Mouse (Mus musculus) spleen, postnatal 4 days (tissue): ENCODE measurements around the gene Vmac.
A peak's percentile ranks its signal among the peaks of the same experiment; 100 is the strongest.

ENCODE experiments used
- DNase-seq, 2 experiments: peaks; one replicate each; pipeline ENCODE4 v3.0.0; 2022; ENCODE audit warnings: low spot score in 2 of 2

Vmac gene

DNA sequence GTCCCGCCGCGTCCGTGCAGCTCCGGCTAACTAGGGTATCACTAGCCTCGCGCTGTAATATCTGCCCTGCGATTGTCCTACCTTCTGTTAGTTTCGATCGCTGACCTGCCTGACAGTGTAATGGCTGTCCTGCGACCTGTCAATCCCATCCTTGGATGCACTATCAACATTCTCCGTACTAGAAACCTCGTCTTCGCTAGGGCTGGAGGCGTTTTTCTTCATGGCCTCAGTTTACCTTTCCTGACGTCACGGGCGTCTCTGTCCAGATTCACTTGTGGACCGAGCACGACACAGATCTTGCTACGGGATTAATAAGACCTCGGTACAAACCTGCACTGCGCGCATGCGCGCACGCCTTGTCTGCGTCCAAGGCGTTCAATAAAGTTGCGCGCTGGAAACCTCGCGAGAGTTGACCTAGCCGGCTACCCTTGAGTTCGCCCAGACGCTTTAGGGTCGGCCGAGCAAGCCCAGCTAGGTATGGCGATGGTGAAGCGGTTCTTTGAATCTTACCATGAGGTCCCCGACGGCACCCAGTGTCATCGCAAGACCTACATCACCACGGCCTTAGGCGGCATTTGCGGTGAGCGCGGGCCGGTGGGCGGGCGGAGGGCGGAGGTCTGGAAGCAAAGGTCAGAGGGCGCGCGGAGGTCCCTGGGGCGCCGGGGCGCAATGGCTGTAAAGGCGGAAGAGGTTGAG, at the start of gene Vmac, which contains the start of gene Ndufa11:
Gene Vmac, minus strand, starts transcription at position 660 of the 696 bp plus-strand sequence.
Gene Ndufa11, plus strand, starts transcription at position 405 of the 696 bp plus-strand sequence.
- DNase-seq, result peak; percentile 94 to 98

DNA sequence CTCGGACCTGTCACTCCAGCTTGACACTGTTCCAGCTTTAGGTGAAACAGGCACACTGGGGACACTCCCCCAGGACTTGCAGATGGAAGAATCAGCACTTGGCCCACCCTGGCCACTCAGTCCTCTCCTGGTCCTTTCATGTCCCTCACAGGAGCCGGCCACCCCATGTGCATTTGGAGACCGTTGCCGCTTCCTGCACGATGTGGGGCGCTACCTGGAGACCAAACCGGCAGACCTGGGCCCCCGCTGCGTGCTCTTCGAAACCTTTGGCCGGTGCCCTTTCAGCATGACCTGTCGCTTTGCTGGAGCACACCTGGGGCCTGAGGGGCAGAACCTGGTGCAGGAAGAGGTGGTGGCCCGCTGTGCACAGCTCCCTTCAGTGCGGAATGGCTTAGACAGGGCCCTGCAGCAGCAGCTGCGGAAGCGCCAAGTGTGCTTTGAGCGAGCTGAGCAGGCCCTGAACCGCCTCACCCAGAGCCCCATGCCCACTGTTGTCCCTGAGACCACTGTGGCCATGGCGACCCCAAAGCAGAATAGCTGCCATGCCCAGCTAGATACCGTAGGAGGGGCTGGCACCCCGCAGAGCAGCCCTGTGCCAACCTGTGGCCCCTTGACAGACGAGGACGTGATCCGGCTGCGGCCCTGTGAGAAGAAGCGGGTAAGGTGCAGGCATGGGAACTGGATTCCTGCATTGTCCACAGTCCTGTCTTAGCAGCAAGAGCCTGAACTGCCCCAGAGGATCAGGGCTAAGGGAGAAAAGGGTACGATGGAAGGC, 49.0 kb upstream of the Vmac start:
- DNase-seq, result no peak

DNA sequence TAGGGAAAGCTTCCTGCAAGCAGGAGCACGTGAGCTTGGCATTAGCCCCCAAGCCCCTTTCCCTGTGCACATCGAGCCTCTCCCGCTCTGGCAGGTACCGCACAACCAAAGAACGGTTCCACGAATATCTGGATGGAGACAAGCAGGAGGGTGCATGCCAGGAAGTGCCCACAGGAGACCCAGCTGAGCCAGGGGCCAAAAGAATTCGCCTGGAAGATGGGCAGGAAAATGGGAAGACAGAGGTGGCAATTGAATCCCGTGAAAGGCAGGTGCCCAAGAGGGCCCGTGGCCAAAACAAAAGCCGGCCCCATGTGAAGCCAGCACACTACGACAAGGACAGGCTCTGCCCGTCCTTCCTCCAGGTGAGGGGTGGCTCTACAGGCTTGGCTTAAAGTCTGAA, 47.6 kb upstream of the Vmac start:
- DNase-seq, result no peak

DNA sequence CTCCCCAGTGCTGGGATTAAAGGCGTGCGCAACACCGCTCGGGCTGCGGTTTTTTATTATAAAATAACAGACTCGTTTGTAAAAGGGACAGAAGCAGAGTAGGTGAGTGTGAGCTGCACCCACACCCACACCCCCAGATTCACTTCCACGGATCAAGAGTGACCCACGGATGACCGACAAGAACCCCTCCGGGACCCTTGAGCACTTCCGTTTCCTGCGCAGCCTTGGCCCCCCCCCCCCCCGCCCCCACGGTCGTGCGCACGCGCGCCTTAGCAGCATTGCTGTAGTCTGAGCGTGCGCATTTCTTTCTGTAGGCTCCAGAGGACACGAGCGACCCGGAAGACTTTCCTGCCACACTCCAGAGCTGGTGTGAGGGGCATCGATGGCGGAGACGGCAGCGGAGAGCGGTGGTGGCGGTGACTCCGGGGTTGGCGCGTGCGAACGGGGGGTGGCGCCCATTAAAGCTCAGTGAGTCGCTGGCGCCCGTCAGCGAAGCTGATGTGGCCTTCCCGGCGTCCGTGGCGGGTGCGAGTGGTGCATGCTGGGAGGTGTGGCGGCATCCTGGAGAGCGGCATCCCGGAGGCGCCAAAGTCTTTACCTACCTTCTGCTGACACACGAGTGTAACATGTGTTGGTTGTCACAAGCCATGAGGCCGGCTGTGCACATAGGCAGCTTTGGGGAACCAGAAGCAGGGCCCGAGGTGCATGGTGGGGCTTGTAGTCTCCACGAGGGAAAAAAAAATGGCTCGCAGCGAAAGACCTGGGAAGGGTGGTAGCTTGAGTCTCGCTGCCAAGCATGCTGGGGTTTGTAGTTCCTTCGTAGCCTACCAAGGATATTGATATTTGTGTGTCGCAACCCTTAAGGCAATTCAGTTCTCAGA, 46.9 kb upstream of the Vmac start, which contains the start of gene Dus3l:
Gene Dus3l, plus strand, starts transcription at position 284 of the 881 bp plus-strand sequence.
- peak; percentile 85 to 94 for DNase-seq

DNA sequence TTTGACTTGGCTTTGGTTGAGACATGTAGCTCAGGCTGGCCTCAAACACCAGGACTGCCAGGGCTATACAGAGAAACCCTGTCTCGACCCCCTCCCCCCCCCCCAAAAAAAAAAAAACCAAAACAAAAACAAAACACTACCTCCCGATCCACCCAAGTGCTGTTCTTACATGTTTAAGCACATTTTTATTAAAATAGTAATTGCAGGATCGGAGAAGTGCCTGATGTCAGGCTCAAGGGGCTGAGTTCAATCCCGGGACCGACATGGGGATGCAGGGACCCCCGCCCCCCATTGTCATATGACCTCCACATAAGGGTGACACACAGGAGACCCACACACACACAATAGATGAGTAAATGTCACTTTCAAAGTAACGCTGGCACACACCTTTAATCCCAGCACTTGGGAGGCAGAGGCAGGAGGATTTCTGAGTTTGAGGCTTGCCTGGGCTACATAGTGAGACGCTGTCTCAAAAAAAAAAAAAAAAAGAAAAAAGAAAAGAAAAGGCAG, 46.0 kb upstream of the Vmac start:
- no peak for DNase-seq

DNA sequence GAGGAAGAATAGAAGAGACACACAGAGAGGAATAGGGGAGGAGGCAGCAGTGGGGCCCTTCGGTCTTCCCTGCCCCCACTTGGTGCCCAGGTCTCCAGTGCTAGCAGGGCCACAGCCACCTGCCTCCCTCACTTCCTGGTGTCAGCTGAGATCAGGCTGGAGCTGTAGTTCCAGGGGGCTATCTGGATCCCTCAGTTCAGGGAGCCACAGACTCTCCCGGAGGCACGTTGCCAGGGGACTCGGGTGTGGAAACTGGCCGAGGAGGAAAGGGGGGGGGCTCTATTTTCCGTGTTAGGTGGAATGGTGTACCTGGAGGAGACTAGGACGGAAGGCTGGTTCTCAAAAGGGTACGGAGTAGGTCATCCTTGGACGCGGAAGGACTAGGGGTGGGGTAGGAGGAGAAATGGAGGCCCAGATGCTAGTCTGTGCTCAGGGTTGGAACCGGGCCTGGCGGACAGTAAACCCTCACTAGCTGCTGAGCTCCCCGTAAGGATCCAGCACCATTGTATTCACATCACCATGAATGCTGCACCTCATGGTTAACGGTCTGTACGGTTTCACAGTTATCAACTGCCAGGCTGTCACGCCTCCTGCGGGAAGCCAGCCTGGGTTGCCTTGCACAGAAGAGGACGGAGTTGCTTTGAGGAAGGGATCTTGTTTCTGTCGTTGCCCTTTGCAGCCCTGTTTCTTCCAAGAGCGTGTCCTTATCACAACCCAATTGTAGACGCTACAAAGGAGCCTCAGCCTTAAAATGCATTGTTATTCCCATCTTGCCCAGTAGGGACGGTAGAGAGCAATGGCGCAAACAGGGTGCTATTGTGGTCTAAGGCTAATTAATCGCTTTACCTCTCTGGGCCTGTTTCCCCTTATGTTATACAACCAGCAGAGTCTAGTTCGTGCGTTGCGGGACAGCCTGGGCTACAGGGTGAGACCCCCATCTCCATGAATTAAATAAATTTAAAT, 45.2 kb upstream of the Vmac start:
- peak; percentile 80 to 88 for DNase-seq

DNA sequence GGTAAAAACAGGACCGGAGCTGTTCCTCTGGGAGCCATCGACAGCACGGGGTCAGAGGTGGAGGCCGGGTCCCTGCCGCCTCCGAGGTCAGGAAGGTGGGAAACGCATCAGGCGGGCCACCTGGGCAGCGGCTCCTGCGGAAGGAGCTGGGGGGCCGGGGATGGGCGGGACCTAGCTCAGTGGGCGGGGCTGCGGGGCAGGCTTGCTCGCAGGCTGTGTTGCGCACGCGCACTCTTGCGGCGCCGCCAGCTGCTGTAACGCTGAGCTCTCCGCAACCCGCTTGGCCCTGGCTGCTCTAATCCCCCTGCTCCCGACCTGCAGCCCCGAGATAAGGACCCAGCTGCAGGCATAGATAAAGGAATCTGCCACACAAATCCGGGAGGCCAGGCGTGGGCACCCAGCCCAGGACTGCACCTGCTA, 44.2 kb upstream of the Vmac start:
- peak; percentile 92 to 97 for DNase-seq

DNA sequence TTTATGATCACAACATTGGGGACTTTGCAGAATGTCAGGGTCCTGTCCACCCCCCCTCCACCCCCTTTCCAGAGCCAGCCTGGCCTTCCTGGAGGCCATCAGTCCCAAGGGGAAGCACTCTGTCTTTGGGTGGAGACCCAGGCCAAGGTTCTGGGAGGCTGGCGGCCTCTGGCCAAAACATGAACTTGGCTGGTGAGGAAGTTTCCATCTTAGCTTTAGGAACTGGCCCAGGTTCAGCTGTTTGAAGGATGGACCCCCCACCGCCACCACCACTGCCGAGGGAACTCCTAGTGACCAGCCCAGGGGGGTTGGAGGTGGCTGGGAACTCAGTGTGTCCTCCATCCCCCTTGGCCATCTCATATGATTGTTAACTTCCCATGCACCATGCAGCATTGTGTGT, 43.3 kb upstream of the Vmac start:
- DNase-seq, result no peak

DNA sequence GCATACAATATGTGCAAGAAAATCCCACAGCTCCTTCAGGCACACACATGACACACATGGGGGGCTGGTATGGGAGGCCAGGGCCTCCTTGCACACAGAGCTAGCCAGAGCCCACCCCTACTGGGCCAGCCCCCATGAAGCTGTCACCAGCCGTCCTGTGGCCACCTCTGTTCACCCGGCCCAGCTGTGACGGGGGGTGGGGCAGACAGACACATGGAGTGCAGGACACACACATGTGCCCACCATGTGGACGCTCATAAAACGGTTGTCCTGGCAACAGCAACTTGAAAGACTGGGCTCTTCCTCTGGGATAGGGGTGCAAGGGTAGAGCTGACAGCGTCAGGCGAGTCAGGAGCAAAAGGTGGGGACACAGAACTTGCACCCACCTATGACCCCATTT, 41.4 kb upstream of the Vmac start:
- DNase-seq, result no peak

DNA sequence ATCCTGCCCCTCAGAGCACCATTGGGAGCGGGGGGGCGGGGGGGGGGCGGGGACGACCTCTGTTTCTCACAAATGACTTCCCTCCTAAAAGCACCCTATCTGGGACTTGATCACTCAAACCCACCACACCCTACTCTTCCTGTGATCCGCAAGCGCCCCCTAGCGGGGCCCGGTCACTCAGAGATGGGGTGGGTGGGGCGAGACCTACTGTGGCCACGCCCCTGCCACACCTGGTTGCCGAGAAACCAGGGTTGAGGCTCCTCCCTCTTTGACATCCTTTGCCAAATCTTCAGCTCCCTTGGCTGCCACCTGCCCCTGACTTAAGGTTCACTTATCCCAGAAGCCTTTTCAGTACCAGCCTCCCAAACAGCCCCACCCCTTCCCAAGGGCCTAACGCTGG, 40.3 kb upstream of the Vmac start:
- peak; percentile 85 to 93 for DNase-seq

DNA sequence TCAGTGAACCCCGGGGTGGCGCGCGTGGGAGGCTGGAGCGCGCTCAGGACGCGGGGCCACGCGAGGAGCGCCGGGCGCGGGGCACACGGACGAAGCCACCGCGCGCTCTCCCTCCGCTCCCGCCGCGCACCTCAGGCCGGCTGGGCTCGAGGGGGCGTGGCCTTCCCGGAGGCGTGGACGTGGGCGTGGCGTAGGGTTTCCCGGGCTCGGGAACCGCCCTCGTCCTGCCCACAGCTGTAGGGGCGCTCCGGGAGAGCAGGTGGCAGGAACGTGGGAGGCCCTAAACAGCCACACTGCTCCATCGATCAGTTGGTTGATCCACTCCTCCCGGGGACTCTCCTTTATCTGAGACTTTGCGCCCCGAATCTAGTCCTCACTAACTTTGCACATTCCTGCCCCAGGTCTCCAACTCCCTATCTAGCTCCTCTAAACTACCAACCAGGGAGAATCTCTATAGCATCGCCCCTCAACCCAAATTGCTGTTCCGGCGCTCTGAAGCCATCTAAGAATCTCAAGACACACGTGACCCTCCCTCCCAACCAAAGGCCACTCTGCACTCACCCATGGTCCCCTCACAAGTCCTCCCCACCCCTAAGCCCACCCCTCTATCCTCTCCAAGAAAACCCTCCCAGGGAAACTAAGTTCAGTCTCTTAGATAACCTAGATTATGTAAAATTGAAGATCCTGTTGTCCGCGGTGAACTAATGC, 39.7 kb upstream of the Vmac start, which contains the start of gene Nrtn:
Gene Nrtn, minus strand, starts transcription at position 115 of the 708 bp plus-strand sequence.
- peak; percentile 89 to 92 for DNase-seq

DNA sequence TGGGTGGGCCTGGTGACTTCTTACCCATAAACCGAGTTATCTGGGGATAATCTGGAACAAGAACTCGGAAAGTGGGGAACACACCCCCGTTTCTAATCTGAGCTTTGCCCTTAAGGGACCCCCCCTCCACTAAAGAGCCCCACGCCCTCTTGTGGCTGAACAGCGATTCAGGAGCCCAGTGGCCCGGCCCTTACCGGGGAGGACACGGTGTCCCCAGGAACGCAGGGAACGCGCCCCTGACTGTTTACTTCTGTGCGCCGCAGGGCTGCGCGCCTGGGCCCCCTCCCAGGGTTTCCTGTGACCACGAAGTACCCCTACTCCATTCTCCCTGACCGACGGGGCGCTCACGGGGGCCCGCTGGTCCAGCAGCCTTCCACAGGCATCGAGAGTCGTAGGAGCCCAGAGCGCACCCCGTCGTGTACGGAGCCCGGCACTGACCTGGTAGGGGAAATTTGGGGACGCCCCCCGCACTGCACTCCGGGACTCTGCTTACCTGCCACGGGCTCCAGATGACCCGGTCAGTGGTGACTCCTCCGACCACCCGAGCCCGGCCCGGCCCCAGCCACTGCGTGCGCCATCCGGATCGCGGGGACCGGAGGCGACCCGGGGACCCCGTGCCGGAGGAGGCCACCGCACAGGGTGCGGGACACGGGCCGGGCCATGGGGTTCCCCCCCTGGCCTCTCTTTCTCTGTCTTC, 39.0 kb upstream of the Vmac start:
- DNase-seq, result peak in 1 of 2 experiments; percentile 72

DNA sequence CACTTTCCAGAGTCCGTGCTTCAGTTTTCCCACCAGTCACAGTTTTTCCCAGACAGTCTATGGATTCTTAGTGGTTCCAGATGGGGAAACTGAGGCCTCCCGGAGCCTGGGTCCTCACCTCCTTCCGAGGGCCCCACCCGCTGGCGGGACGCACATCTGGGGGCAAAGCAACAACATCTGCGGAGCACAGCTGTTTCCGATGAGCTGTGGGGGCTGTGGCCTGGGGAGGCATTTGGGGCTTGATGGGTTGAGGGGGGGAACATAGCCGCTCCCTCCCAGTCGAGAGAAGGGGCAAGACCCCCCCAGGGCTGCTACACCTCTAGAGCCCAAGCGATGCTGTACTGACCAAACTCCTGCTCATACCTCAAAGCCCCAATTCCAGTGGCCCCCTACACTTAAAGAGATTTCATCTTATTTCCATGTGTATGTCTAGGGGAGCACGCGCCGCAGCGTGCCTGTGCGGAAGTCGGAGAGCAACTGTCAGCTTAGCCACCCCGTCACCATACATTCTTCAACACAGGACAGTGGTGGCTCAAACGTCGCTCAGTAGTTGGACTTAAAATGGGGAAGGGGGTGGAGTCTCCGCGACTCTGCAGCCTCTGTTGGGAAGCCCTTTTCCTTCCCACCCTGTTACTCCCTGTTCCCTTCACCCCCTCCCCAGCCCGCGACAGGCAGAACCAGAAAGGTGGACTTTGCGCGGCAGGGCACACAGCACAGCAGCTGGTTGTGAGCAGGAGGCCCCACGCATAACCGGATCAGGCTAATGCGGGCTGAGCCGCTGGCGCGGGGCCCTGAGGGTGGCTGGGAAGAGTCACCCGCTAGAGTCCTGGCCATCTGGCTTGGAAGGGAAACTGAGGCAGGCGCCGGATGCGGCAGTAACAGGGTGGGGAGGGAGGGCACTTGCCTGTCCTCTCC, 36.7 kb upstream of the Vmac start:
- no peak for DNase-seq

DNA sequence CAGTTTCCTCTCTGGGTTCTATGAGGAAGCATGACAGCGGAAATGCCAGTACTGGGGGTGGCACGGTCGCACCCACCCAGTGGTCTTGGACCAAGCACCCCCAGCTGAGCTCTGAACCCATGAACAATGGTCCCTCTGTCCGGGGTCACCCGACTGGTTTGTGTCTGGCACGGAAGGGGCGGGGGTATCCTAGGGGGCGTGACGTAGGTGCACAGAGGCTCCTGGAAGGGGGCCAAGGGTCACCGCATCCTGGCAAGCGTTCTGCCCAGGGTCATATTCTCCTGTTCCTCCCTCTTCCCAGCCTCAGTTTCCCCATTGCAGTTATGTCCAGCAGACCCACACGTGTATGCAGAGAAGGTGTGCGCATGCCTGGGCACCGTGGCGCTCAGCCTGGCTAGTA, 35.6 kb upstream of the Vmac start:
- no peak for DNase-seq

DNA sequence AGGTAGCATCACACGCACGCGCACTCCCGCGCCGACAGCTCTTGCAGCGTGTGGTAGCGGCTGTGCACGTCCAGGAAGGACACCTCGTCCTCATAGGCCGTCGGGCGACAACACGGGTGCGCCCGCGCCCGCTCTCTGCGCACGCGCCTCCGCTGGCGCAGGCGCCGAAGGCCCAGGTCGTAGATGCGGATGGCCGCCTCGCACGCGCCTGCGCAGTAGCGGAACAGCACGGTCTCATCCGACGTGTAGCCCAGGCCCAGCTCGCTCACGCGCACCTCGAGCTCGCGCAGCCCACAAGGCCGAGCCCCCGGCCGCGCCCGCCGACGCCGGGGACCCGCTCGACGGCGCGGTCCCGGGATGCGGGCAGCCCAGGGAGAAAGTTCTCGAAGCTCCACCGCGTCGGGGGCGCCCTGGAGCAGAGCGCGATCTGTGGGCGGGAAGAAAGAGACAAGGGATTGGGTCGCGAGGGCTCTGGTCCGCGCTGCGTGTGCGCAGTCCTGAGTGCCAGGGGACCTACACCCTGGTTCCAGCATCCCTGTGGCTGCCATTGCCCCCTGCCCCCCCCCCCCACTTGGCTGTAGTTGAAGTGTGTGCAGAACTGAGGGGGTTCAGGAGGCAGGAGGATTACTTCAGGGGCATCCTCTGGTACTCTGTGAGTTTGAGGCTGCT, 33.7 kb upstream of the Vmac start:
- DNase-seq, result no peak

DNA sequence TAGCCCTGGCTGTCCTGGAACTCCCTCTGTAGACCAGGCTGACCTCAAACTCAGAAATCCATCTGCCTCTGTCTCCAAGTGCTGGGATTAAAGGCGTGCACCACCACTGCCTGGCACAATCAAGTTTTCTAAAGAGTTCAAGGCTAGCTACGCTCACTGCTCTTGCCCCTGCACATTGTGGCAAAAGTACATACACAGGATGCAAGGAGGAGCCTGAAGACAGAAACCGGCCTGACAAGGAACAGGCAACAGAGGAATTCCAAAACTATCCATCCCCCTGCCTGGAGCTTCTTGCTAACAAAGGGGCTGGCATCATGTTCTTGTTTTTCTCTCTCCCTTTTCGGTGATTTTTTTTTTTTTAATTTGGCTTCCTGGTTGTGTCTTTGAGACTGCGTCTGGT, 26.4 kb upstream of the Vmac start:
- no peak for DNase-seq

DNA sequence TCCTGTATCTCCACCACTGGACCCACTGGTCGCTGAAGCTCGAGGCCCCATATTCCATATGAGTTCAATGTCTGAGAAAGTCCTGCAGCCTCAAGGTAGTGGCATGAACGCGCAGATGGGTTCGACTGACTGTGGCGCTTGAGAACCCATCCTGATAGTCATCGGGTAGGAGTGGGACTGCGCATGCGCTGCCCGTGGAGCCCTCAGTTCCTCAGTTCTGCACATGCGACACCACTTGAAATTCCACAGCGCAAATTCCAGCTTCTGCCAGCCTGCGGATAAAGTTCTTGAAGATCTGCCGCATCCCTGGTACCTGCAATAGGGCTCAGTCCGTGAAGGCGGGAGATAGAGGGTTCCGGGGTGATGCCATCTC, 23.0 kb upstream of the Vmac start:
- no peak for DNase-seq
